Mouse (Mus musculus): ENCODE results near the gene Rbms3.

The Rbms3 gene

DNA sequence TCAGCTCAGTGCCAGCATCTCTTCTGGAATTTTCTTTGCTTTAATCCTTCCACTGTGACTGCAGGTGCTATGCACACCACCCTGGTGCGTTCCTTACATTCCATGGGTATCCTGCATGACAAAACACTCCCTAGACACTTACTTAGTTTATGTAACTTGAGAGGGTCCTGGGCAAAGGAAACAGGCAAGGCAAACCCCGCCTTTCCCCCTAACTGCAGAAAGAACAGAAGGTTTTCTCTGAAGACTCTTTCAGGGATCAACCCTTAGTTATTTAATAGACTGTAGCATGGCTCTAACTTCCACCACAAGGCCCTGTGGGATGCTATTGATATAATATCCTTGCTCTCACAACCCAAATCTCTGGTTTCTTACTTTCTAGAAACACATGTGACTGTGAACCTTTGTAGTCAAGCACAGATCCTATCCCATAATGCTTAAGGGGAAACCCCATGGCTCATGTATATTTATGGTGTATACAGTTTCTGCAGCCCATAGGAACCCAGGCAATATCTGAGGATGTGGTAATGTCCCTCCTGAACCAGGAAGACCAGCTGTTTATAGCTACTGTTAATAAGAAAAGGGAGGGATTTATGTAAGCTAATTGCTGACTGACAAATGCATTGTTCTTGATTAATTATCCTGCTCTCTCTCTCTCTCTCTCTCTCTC, 557.1 kb downstream of the Rbms3 start:
- in situ Hi-C loops (cut with MboI; ENCODE audit: unreplicated experiment in 2 of 2) = loop anchor here (25.0 kb wide), 3 partner anchors 415 to 1415 kb away; partner anchors contain the start of genes Azi2 (in 2 of the 2) and Eomes (in 1 of the 2)

DNA sequence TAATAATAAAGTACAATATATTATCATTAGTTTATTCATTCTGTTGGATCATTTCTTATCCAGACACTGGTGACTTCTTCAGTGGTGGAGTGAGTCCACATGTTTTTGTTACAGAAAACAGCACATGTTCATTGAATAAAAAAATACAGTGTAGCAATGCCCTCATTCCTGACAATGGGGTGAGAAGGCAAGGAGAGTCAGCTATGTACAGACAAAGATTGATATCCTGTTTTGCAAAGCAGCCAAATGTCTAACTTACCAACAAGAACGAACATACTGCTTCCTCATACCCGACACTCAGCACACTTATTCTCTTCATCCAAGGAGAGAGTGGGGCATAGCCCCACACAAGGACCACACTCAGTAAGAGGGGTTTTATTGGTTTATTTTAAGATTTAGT, 559.1 kb downstream of the Rbms3 start:
- in situ Hi-C loops (cut with MboI; ENCODE audit: unreplicated experiment in 2 of 2) = loop anchor here (25.0 kb wide), 3 partner anchors 417 to 1417 kb away; partner anchors contain the start of genes Azi2 (in 2 of the 2) and Eomes (in 1 of the 2)

DNA sequence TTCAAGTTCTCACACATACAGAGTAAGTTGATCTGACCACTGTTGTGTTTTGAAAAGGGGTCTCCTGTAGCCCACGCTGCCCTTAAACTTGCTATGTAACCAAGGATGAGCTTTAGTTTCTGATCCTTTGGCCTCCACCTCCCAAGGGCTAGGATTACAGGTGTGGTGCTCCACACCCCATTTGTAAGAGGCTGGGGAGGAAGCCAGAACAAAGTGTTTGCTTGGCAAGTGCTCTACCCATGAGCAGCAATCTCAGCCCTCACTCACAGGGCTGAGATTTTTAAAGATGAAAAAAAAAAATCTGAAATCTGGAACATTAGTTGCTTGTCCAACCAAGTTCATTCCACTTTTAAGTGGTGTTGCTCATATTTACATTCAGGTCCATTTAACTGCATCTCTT, 560.5 kb downstream of the Rbms3 start:
- in situ Hi-C loops (cut with MboI; ENCODE audit: unreplicated experiment in 2 of 2) = loop anchor here (25.0 kb wide), 3 partner anchors 418 to 1418 kb away; partner anchors contain the start of genes Azi2 (in 2 of the 2) and Eomes (in 1 of the 2)

DNA sequence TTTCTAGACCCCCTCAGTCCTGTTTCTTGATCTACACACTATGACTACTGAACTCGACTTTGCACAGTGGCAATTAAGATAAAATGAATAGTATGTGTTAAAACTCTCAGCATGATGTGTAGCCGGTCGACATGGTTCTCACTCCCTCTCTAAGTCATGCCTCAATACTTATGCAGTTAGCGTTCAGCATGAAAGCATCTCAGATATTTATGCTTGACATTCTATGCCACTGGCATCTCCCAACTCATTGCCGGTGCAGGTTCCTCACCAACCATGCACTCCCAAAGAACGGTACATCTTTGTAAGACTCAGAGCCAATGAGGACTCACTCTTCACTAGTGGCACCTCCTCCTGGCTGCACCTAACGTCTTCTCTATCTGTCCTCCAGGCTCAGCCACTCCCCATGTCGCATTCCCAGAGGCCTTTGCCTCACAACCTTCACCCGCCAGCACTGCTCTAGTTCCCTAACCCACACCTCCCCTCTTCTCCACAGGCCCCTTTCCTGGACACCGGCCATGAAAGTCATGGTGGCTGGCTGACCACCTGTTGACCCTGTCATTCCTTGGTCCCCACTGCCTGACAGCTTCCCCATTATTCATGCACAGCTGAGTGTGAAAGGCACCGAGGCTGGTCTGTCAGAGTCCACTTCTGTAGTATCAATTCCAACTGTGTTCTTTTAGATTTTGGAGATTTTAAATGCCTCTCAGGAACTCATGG, 561.9 kb downstream of the Rbms3 start:
- in situ Hi-C loops (cut with MboI; ENCODE audit: unreplicated experiment in 2 of 2) = loop anchor here (25.0 kb wide), 3 partner anchors 419 to 1419 kb away; partner anchors contain the start of genes Azi2 (in 2 of the 2) and Eomes (in 1 of the 2)

DNA sequence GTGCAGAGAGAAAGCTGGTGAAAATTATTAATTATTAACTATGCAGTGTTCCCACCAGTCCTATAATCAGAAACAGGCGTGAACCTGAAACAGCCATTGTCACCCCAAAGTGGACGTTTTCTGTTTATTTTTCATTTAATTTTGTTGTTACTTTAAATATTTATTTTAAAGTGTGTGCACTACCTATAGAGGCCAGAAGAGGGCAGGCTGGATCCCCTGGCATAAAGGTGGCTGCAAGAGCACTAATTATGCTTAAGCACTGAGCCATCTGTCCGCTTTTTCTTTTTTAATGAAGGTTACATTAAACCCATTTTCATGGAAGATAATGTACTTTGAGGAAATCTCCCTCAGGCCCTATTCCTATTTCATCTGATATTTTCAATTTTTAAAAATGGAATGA, 563.2 kb downstream of the Rbms3 start:
- in situ Hi-C loops (cut with MboI; ENCODE audit: unreplicated experiment in 2 of 2) = loop anchor here (25.0 kb wide), 3 partner anchors 421 to 1421 kb away; partner anchors contain the start of genes Azi2 (in 2 of the 2) and Eomes (in 1 of the 2)

DNA sequence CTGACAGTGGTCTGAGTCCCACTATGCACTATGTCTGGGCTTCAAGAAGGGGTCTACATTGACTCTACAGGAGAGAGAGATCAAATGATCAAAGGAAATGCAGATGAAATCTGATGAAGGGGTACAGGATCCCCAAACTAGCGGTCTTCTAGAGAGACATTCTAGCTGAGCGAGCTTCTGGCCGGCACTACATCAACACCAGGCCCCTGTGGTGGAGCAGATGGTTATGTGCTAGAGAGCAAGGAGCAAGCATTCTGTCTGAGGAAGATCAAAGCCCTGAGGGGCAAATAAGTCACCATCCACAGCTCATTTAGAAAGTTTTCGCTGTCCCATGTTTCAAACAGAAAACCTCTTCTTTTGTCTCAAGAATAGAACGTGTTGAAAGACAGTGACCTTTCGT, 564.1 kb downstream of the Rbms3 start:
- in situ Hi-C loops (cut with MboI; ENCODE audit: unreplicated experiment in 2 of 2) = loop anchor here (25.0 kb wide), 3 partner anchors 422 to 1422 kb away; partner anchors contain the start of genes Azi2 (in 2 of the 2) and Eomes (in 1 of the 2)

DNA sequence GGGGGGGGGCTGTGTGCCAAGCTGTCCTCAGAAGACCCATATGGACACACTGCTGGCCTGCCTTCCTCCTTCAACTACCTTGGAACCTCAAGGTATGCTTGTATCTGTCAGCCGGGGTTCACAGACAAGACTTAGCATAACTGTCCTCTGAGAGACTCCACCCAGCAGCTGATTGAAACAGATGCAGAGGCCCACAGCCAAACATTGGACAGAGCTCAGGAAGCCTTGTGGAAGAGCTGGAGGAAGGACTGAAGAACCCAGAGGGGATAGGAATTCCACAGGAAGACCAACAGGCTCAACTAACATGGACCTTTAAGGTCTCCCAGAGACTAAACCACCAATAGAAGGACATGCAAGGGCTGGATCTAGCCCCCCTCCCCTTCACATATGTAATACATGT, 570.1 kb downstream of the Rbms3 start:
- in situ Hi-C loops (cut with MboI; ENCODE audit: unreplicated experiment in 2 of 2) = loop anchor here (25.0 kb wide), 3 partner anchors 428 to 1428 kb away; partner anchors contain the start of genes Azi2 (in 2 of the 2) and Eomes (in 1 of the 2)

DNA sequence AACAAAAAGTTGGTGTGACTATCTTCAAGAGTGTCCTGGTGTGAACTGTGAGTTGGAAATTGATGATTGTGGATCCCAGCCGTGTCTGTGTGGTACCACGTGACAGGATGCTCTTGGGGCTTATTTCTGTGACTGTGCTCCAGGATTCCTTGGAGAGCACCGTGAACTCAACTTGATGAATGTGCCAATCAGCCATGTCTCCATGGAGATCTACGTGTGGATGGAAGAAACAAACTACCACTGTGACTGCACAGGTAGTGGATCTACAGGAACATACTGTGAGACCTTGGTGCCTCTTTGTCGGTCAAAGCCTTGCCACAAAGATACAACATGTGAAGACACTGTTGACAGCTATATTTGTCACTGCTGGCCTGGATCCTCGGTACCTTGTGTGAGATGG, 570.6 kb downstream of the Rbms3 start:
- in situ Hi-C loops (cut with MboI; ENCODE audit: unreplicated experiment in 2 of 2) = loop anchor here (25.0 kb wide), 3 partner anchors 428 to 1428 kb away; partner anchors contain the start of genes Azi2 (in 2 of the 2) and Eomes (in 1 of the 2)

DNA sequence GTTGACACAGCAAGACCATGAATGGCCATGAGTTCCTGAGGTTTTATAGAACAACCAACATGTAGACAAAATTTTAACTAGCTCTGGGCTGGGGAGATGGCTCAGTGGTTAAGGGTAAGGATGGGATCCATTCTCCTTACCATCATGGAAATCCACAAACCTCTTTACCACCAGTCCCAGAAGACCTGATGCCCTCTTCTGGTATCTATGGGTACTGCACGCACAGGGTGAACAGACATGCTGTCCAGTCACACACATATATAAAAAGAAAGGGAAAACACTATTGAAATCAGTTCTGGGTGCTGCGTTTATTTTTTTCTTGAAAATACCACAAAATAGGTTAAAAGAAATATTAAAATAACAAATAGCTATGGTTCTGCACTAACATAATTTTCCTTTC, 577.8 kb downstream of the Rbms3 start:
- in situ Hi-C loops (cut with MboI; ENCODE audit: unreplicated experiment in 2 of 2) = loop anchor here (25.0 kb wide), 3 partner anchors 435 to 1435 kb away; partner anchors contain the start of genes Azi2 (in 2 of the 2) and Eomes (in 1 of the 2)

DNA sequence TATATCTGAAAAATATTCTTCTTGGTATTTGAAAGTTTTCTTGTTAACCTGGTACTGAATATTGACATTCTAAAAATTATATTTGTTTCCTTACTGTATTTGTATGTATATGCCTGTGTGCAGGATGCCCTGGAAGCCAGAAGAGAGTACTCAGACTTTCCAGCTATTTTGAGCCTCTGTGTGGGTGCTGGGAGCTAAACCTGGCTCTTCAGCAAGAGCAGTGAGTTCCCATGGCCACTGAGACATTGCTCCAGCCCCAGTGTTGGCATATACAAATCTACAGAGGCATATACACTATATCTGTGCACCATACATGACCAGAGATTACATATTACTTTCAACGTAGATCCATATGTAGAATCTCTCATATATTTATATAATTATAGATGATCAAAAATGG, 581.1 kb downstream of the Rbms3 start:
- in situ Hi-C loops (cut with MboI; ENCODE audit: unreplicated experiment in 2 of 2) = no loop called here

DNA sequence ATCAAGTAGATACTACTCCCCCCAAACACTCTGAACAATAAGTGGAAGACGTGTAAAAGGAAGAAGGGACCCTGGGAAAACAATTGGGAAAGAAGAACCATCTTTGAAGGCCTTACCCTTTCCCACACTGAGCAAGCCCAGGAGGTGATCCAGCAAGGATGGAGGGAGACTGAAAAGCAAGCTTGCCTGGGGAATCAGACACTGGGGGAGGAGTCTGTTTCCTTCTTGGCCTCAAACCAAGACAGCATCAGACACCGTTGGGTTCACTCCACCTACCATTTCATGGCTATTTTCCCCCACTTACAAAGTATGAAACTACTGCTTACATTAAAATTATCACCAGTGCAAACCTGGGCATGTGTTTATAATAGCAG, 587.7 kb downstream of the Rbms3 start:
- in situ Hi-C loops (cut with MboI; ENCODE audit: unreplicated experiment in 2 of 2) = no loop called here

DNA sequence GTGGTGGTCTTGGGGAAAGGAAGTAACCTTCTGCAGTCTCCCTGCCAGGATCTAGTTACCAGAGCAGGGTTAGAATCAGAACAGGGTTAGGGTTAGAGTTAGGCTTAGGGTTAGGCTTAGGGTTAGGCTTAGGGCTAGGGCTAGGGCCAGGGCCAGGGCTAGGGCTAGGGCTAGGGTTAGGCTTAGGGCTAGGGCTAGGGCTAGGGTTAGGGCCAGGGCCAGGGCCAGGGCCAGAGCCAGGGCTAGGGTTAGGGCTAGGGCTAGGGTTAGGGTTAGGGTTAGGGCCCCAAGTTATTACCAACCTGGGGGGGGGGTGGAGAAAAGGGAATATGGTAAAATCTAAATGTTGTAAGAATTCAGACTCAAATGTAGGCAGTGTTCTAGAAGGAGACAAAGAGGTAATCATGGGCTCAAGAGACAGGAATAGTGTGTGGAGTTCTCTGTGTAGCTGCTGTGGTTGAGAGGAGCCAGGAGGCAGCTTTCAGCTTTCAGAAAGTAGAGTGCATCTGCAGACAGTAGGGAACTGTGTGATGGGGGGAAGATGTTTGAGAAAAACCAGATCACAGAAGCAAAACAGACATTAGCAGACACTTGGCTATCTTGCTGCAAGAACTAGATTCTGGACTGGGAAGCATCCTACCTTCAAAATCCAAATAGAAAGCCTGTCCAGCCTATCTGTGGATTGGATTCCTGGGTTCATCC, 588.3 kb downstream of the Rbms3 start:
- in situ Hi-C loops (cut with MboI; ENCODE audit: unreplicated experiment in 2 of 2) = no loop called here

DNA sequence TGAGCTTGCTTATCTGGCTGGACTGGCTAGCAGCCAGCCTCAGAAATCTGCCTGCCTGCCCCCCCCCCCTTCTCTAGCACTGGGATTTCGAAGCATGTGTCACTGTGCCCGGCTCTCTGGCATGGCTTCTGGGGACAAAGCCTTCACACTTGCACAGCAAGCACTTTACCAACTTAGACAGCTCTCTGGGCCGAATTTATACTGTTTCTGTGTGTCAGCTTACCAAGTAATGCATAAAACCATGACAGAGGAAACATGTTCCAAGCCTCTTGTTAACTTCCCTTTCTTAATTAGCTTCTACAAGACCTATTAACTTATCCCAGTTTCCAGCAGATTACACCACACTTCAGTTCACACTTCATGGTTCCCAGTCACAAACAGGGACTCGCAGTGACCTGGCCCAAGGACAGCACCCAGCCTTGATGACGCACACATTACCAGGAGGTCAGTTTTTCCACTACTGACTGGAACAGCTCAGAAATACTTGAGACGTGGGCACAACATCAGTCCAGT, 589.7 kb downstream of the Rbms3 start:
- in situ Hi-C loops (cut with MboI; ENCODE audit: unreplicated experiment in 2 of 2) = no loop called here

DNA sequence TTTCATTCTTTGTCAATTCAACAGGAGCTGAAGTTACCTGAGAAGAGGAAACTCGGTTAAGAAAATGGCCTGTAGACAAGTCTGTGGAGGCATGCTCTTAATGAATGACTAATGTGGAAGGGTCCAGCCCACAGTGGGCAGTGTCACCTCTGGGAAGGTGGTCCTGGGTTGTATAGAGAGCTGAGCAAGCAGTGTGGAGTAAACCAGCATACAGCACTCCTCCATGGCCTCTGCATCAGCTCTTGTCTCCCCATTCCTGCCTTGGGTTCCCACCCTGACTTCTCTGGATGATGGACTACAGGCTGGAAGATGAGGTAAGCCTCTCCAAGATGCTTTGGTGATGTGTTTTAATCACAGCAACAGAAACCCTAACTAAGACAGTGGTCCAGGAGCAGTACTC, 597.0 kb downstream of the Rbms3 start:
- in situ Hi-C loops (cut with MboI; ENCODE audit: unreplicated experiment in 2 of 2) = no loop called here

DNA sequence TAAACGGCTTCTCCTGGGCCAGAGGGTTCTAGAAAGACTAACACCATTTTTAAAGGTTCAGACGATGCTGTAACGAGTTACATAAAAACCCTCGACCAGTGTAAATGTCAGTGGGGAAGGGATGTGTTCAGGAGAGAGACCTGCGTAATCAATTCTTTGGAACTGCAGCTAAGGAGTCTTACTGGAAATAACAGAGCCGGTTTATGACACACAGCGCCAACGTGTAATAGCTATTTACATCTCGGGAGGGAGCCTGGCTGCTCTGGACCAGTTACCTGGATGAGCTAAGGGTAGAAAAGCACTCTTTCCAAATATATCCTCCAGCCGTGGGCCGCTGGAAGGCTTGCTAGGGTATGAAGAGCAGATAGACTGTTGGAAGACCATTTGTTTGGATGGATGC, 598.5 kb downstream of the Rbms3 start:
- in situ Hi-C loops (cut with MboI; ENCODE audit: unreplicated experiment in 2 of 2) = no loop called here

DNA sequence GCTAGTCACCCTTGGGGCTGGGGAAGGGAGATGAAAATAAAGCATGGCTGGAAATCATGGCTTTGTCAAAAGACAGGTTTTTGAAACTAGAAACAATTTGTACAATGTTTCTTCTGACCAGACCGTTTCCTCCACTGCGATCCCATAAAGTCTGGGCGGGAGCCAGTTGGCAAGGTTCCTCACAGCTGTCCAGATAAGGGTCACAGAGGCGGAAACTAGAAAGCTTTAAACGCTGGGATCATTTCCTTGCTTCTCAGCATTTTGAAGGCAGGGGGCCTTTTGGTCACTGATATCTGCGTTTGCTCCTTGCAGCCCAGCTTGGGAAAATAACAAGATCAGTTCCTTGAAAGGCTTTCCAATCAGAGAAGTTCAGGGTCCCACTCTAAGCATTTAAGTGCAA, 598.9 kb downstream of the Rbms3 start:
- in situ Hi-C loops (cut with MboI; ENCODE audit: unreplicated experiment in 2 of 2) = no loop called here

DNA sequence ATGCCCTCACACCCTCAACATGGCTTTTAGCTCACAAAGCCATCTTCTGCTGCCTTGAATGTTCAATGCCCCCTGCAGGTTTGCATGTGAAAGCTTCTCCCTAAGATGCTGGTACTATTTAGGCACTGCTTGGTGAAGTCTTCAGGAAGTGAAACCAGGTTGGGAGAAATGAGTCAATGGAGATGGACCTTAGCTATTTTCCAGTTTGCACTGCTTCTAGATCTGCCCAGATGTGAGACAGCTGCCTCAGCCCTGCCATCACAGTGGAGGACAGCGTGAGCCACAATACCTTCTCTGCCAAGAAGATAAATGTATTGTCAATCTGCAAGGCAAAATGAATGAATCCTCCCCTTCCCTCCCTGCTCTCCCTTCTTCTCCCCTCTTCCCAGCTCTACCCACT, 599.8 kb downstream of the Rbms3 start:
- in situ Hi-C loops (cut with MboI; ENCODE audit: unreplicated experiment in 2 of 2) = no loop called here

DNA sequence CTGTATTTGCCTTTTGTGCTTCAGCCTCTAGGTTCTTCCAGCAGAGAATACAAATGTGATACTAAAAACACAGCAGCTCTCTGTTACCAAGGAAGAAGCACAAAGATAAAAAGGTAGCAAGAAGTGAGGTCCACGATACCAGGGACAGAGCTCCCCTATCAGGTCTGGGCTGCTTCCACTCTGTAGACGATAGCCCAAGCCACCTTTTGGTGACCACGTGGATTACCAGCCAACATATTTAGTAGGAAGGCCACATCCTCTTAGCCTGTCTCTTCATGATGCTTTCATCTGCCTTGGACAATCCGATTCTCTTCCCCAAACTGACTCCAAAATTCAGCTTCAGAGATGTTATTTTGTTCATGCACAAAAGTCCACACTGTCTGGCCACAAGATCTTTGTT, 601.1 kb downstream of the Rbms3 start:
- in situ Hi-C loops (cut with MboI; ENCODE audit: unreplicated experiment in 2 of 2) = no loop called here

DNA sequence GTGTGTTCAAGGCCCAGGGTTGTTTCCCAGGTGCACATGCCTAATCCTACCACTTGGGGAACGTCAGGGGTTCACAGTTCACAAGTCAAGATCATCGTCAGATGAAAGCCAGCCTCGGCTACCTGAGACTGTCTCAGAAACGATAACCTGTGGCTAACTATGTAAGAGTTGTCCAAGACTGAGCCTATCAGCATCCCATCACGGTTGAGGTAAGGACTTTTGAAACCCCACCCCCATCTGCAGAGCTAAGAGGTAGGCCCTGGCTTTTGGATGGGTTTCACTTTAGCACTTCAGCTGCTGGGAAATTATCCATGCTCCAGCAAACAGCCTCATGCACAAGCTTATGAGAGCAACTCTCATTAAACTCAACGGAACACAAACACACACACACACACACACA, 607.6 kb downstream of the Rbms3 start:
- in situ Hi-C loops (cut with MboI; ENCODE audit: unreplicated experiment in 2 of 2) = no loop called here

DNA sequence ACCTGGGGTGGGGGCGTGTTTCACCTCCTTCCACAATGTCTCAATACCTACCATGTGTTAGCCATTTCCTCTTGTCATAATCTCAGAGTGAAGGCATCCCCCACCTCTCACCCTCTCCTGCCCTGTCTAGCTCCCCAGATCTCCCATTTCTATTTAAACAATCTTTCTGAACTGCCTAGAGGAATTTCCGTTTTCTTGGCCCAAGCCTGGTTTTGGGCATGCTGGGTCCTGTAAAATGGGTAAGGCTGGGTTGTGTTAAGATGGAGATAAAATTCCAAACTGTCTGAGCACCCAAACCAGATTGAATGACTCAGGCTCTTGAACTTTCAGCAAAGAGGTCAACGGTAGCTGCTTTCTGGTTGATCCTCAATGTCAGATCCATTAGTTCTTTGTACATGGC, 608.2 kb downstream of the Rbms3 start:
- in situ Hi-C loops (cut with MboI; ENCODE audit: unreplicated experiment in 2 of 2) = no loop called here

DNA sequence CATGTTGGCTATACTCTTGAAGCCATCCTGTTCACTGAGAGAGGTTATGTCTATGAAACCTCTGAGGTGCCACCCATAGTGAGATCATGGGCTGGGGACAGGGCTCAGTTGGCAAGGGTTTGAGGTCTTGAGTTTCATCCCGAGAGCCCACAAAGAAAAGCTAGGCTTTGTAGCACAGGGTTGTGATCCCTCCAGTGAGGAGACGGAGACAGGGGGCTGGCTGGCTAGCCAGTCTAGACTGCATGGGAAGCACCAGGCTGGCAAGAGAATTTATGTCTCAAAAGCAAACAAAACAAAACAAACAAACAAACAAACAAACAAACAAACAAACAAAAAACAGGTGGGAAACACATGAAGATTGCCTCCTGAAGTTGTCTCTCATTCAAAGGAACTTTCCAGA, 609.5 kb downstream of the Rbms3 start:
- in situ Hi-C loops (cut with MboI; ENCODE audit: unreplicated experiment in 2 of 2) = no loop called here

Measured in v-Abl transformed pro-B cells (cell line).